Mouse (Mus musculus) forebrain, embryonic 13.5 days (tissue): ENCODE data around the gene Pnliprp1. TPM values are rescaled to one million over a fixed set of nuclear protein-coding genes. Genes with fewer than 3 reads are reported as not detected.

Experiments used
- ATAC-seq: fragments of 200-750 bp; cut with Nextera tagmentation; 2 replicates; pipeline ENCODE4 v1.8.0; 2017
- H3K27ac ChIP-seq: fragments of 300-500 bp; sonication (generic); 2 replicates; pipeline ENCODE4 v1.5.1; 2015; ENCODE audit warnings: inconsistent platforms, mild to moderate bottlenecking, moderate library complexity
- H3K27me3 ChIP-seq: fragments of 300-500 bp; sonication (generic); 2 replicates; pipeline ENCODE4 v1.6.1; 2015; ENCODE audit warnings: mild to moderate bottlenecking, inconsistent platforms
- H3K36me3 ChIP-seq: fragments of 300-500 bp; sonication (generic); 2 replicates; pipeline ENCODE4 v1.6.1; 2015; ENCODE audit warnings: mild to moderate bottlenecking, inconsistent platforms; ENCODE audit not compliant: poor library complexity, severe bottlenecking
- H3K4me1 ChIP-seq: fragments of 300-500 bp; sonication (generic); 2 replicates; pipeline ENCODE4 v1.6.1; 2015; ENCODE audit warnings: inconsistent platforms
- H3K4me2 ChIP-seq: fragments of 300-500 bp; sonication (generic); 2 replicates; pipeline ENCODE4 v1.6.1; 2015; ENCODE audit warnings: inconsistent platforms, mild to moderate bottlenecking, moderate library complexity
- H3K4me3 ChIP-seq: fragments of 300-500 bp; sonication (generic); 2 replicates; pipeline ENCODE4 v1.5.1; 2015; ENCODE audit warnings: mild to moderate bottlenecking, inconsistent platforms
- H3K9ac ChIP-seq: fragments of 300-500 bp; sonication (generic); 2 replicates; pipeline ENCODE4 v1.6.1; 2015; ENCODE audit warnings: mild to moderate bottlenecking, inconsistent platforms
- H3K9me3 ChIP-seq: fragments of 300-500 bp; sonication (generic); replicated peaks from 2 replicates; pipeline ENCODE4 v1.6.1; 2016; ENCODE audit warnings: inconsistent platforms
- WGBS: fragments of 180-500 bp; shearing (Covaris S2); methylation state at CpG from one replicate; pipeline ENCODE4 v1.1.7; 2015; 5-methylcytosine and 5-hydroxymethylcytosine counted together
- polyA plus RNA-seq: library from polyadenylated mRNA; unstranded; fragments of >200 nt; fragmentation: Nextera tagmentation; extraction: Ambion mirVana; gene quantifications from 2 replicates; pipeline ENCODE4 v1.2.1, GENCODE M21; 2015

Pnliprp1 gene
- polyA plus RNA-seq, 1 experiment from 2014 or later: 7.2 TPM

DNA sequence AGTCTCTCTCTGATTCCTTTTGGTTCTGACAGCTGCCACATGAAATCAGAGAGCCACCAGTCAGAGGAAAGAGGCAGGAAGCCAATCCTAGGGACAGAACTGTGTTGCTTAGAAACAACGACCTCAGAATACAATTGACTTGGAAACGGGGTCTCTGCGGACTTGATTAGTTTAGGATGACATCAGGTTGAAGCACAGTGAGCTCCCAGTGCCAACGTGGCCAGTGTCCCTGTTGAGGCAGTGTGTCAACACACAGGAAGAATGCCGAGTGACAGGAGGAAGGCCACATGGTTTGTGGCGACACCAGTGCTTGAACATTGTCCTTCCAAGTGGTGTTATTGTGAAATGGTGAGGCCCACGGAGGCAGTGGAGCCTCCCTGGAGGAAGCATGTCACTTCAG is 55.3 kb downstream of the Pnliprp1 start:
- 35% methylated on average over 7 of the region's 7 CpGs for WGBS
- no peaks in the 10 kb centered on the region for H3K9me3 ChIP-seq
- H3K4me1 ChIP-seq: peaks cover 15% of the 10 kb centered on the region
- H3K9ac ChIP-seq: no peak overlapping the region
- H3K36me3 ChIP-seq: no peaks in the 10 kb centered on the region
- H3K4me2 ChIP-seq: no peak overlapping the region
- H3K27ac ChIP-seq: no peak overlapping the region
- no peak for ATAC-seq
- no peak overlapping the region for H3K4me3 ChIP-seq
- H3K27me3 ChIP-seq: no peaks in the 10 kb centered on the region

- H3K36me3 ChIP-seq: no peaks in the 10 kb centered on the region
- peaks cover 8% of the 10 kb centered on the region; the same call in 1 of the 2 replicates for H3K4me1 ChIP-seq
- H3K9ac ChIP-seq: 0 out of 2 replicates have a peak overlapping the region, but pooled peaks have one; percentile 21
- H3K27ac ChIP-seq: peak overlapping the region; percentile 57
- no peak overlapping the region for H3K4me3 ChIP-seq
- H3K4me2 ChIP-seq: no peak overlapping the region
- H3K9me3 ChIP-seq: no peaks in the 10 kb centered on the region
- 62% methylated on average over 11 of the region's 11 CpGs for WGBS
- H3K27me3 ChIP-seq: no peaks in the 10 kb centered on the region
- 0 out of 2 replicates have a peak, but pooled peaks have one; percentile 61 for ATAC-seq
These were observed 60.5 kb downstream of the Pnliprp1 start for GRCm38 (mm10) chr19:58789194-58789593.

Other genes with a start within 250 kb of the Pnliprp1 start
- not detected in 2 replicates for gene Ccdc172, start 216.9 kb upstream of the Pnliprp1 start, polyA plus RNA-seq
- 0.11 TPM in 1 of 2 replicates, not detected in the other for gene Pnlip, start 76.4 kb upstream of the Pnliprp1 start, polyA plus RNA-seq
- 0.21 TPM in 1 of 2 replicates, not detected in the other for gene Pnliprp2, start 30.8 kb downstream of the Pnliprp1 start, polyA plus RNA-seq
- gene 1700019N19Rik, start 65.6 kb downstream of the Pnliprp1 start, polyA plus RNA-seq: not detected in 2 replicates
- gene Eno4, start 214.5 kb downstream of the Pnliprp1 start, polyA plus RNA-seq: 1.5 and 1.7 TPM in 2 replicates
- gene Hspa12a, start 214.8 kb downstream of the Pnliprp1 start, polyA plus RNA-seq: 18.7 and 19.0 TPM in 2 replicates